7 mouse cellular contexts compared by ENCODE assay signal in the genomic region with DNA sequence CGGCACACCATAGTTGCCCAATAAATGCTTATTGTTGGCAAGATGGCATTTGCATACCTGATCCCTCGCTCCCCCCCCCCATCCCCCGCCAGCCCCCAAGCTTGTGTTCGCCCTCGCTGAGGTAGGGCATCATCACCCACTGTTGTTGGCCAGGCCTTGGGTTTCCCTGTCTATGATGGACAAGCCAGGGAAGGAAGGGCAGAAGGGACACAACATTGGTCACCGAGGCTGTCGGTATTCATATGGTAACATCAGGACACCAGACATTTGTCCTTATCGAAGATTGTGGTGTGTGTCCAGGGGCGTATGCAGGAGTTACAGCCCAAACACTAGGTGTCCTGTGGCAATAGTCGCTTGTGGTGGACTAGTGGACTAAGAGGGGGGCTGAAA. TPM values are rescaled to one million over a fixed set of nuclear protein-coding genes. Genes with fewer than 3 reads are reported as not detected.
A peak's percentile ranks its signal among the peaks of the same experiment; 100 is the strongest.
DNase-seq lines count a peak whose midpoint lies in the region; ATAC-seq lines count a peak whose summit lies in the region.

No protein-coding gene starts in this region.

- peaks cover 12% of the 10 kb centered on the region; the same call in 1 of the 2 replicates for H3K4me1 ChIP-seq in neural tube, embryonic 11.5 days (ENCODE audit: control insufficient read depth, insufficient read depth, low read length)
- peaks cover 27% of the 10 kb centered on the region for H3K4me1 ChIP-seq in forebrain, embryonic 10.5 days
- H3K4me1 ChIP-seq in limb, embryonic 15.5 days = peaks cover 18% of the 10 kb centered on the region
- H3K4me1 ChIP-seq in stomach, embryonic 16.5 days (ENCODE audit: control insufficient read depth, insufficient read depth, low read length) = peaks cover 14% of the 10 kb centered on the region

- no peaks in the 10 kb centered on the region for H3K27me3 ChIP-seq in neural tube, embryonic 11.5 days (ENCODE audit: control insufficient read depth, insufficient read depth, low read length)
- no peaks in the 10 kb centered on the region for H3K27me3 ChIP-seq in forebrain, embryonic 10.5 days (ENCODE audit: poor library complexity, severe bottlenecking)
- H3K27me3 ChIP-seq in limb, embryonic 15.5 days = no peaks in the 10 kb centered on the region
- H3K27me3 ChIP-seq in stomach, embryonic 16.5 days (ENCODE audit: control insufficient read depth, insufficient read depth, low read length) = no peaks in the 10 kb centered on the region

- H3K9me3 ChIP-seq in neural tube, embryonic 11.5 days (ENCODE audit: control insufficient read depth, low read length) = no peaks in the 10 kb centered on the region
- no peaks in the 10 kb centered on the region for H3K9me3 ChIP-seq in forebrain, embryonic 10.5 days
- H3K9me3 ChIP-seq in limb, embryonic 15.5 days = no peaks in the 10 kb centered on the region
- H3K9me3 ChIP-seq in stomach, embryonic 16.5 days (replicated peaks; ENCODE audit: control insufficient read depth, low read length) = no peaks in the 10 kb centered on the region

- peak overlapping the region; percentile 94 for H3K27ac ChIP-seq in neural tube, embryonic 11.5 days (ENCODE audit: low read depth, low read length)
- peak overlapping the region; percentile 91 for H3K27ac ChIP-seq in forebrain, embryonic 10.5 days
- H3K27ac ChIP-seq in limb, embryonic 15.5 days = peak overlapping the region; percentile 95
- peak overlapping the region; percentile 95 for H3K27ac ChIP-seq in stomach, embryonic 16.5 days (ENCODE audit: low read length)

- WGBS in neural tube, embryonic 11.5 days = 5% methylated on average over 10 of the region's 10 CpGs
- 6% methylated on average over 10 of the region's 10 CpGs for WGBS in forebrain, embryonic 10.5 days
- 4% methylated on average over 10 of the region's 10 CpGs for WGBS in limb, embryonic 15.5 days
- WGBS in stomach, embryonic 16.5 days = 2% methylated on average over 10 of the region's 10 CpGs

- peak overlapping the region; percentile 78 for H3K9ac ChIP-seq in neural tube, embryonic 11.5 days (ENCODE audit: low read length)
- H3K9ac ChIP-seq in limb, embryonic 15.5 days = peak overlapping the region; percentile 65
- peak overlapping the region; percentile 78 for H3K9ac ChIP-seq in stomach, embryonic 16.5 days (ENCODE audit: low read length)

- ATAC-seq in neural tube, embryonic 11.5 days (ENCODE audit: insufficient read depth, low FRiP score, low TSS enrichment) = 0 out of 2 replicates have a peak, but pooled peaks have one; percentile 13
- no peak for ATAC-seq in limb, embryonic 15.5 days (ENCODE audit: insufficient number of reproducible peaks, low FRiP score, low TSS enrichment, low read depth)
- no peak; the same call in 1 of the 2 replicates for ATAC-seq in stomach, embryonic 16.5 days (ENCODE audit: insufficient read depth, low FRiP score)

- no peak for DNase-seq in neural tube, embryonic 11.5 days (ENCODE audit: low spot score)
- DNase-seq in neural tube, embryonic 10.5 days (ENCODE audit: extremely low spot score, low spot score) = no peak
- DNase-seq in forebrain, embryonic 10.5 days (ENCODE audit: extremely low spot score, low spot score) = no peak
- no peak for DNase-seq in spleen, adult 18-20 months
- DNase-seq in ovary, postnatal 14 days (ENCODE audit: low spot score) = no peak

- peak overlapping the region; percentile 60 for H3K4me3 ChIP-seq in neural tube, embryonic 11.5 days (ENCODE audit: low read depth, low read length)
- peak overlapping the region; percentile 82 for H3K4me3 ChIP-seq in forebrain, embryonic 10.5 days
- H3K4me3 ChIP-seq in limb, embryonic 15.5 days = peak overlapping the region; percentile 76
- H3K4me3 ChIP-seq in stomach, embryonic 16.5 days (replicated peaks; ENCODE audit: low read length) = peak overlapping the region; percentile 71

- peak overlapping the region; percentile 78 for H3K4me2 ChIP-seq in neural tube, embryonic 11.5 days (ENCODE audit: low read depth)
- peak overlapping the region; percentile 87 for H3K4me2 ChIP-seq in limb, embryonic 15.5 days
- H3K4me2 ChIP-seq in stomach, embryonic 16.5 days (ENCODE audit: low read depth, low read length) = peak overlapping the region; percentile 57

- H3K36me3 ChIP-seq in neural tube, embryonic 11.5 days (ENCODE audit: control insufficient read depth, insufficient read depth, low read length) = peaks cover 8% of the 10 kb centered on the region
- H3K36me3 ChIP-seq in forebrain, embryonic 10.5 days (replicated peaks) = peaks cover 38% of the 10 kb centered on the region
- peaks cover 37% of the 10 kb centered on the region for H3K36me3 ChIP-seq in limb, embryonic 15.5 days
- H3K36me3 ChIP-seq in stomach, embryonic 16.5 days (ENCODE audit: control insufficient read depth, insufficient read depth, low read length) = peaks cover 9% of the 10 kb centered on the region

RNA-seq across cellular contexts. Expression of a gene that starts 0.5 kb away (rescaled TPM):
- polyA plus RNA-seq in neural tube, embryonic 11.5 days (2014; fragmentation: Nextera tagmentation; extraction: Ambion mirVana) = 3.7 and 4.7 TPM in 2 replicates
- polyA plus RNA-seq in forebrain, embryonic 10.5 days (2016; fragmentation: Nextera tagmentation; extraction: Ambion mirVana) = 2.9 and 4.9 TPM in 2 replicates
- polyA plus RNA-seq in limb, embryonic 15.5 days (2015; fragmentation: Nextera tagmentation; extraction: Ambion mirVana) = 9.0 and 9.3 TPM in 2 replicates
- 7.0 and 9.1 TPM in 2 replicates for polyA plus RNA-seq in stomach, embryonic 16.5 days (2015; fragmentation: Nextera tagmentation; extraction: Ambion mirVana)

RNA-seq across cellular contexts. Expression of a gene that starts 11.5 kb away (rescaled TPM):
- not detected in 2 replicates for polyA plus RNA-seq in neural tube, embryonic 11.5 days (2014; fragmentation: Nextera tagmentation; extraction: Ambion mirVana)
- polyA plus RNA-seq in forebrain, embryonic 10.5 days (2016; fragmentation: Nextera tagmentation; extraction: Ambion mirVana) = not detected in 2 replicates
- not detected in 2 replicates for polyA plus RNA-seq in limb, embryonic 15.5 days (2015; fragmentation: Nextera tagmentation; extraction: Ambion mirVana)
- not detected in 2 replicates for polyA plus RNA-seq in stomach, embryonic 16.5 days (2015; fragmentation: Nextera tagmentation; extraction: Ambion mirVana)

RNA-seq across cellular contexts. Expression of a gene that starts 36.2 kb away (rescaled TPM):
- 59.4 and 59.9 TPM in 2 replicates for polyA plus RNA-seq in neural tube, embryonic 11.5 days (2014; fragmentation: Nextera tagmentation; extraction: Ambion mirVana)
- polyA plus RNA-seq in forebrain, embryonic 10.5 days (2016; fragmentation: Nextera tagmentation; extraction: Ambion mirVana) = 74.6 and 78.3 TPM in 2 replicates
- polyA plus RNA-seq in limb, embryonic 15.5 days (2015; fragmentation: Nextera tagmentation; extraction: Ambion mirVana) = 38.4 and 45.9 TPM in 2 replicates
- 30.8 and 35.0 TPM in 2 replicates for polyA plus RNA-seq in stomach, embryonic 16.5 days (2015; fragmentation: Nextera tagmentation; extraction: Ambion mirVana)

RNA-seq across cellular contexts. Expression of a gene that starts 36.4 kb away (rescaled TPM):
- polyA plus RNA-seq in neural tube, embryonic 11.5 days (2014; fragmentation: Nextera tagmentation; extraction: Ambion mirVana) = 101 and 107 TPM in 2 replicates
- 102 and 106 TPM in 2 replicates for polyA plus RNA-seq in forebrain, embryonic 10.5 days (2016; fragmentation: Nextera tagmentation; extraction: Ambion mirVana)
- 91.0 and 99.0 TPM in 2 replicates for polyA plus RNA-seq in limb, embryonic 15.5 days (2015; fragmentation: Nextera tagmentation; extraction: Ambion mirVana)
- 97.0 and 112 TPM in 2 replicates for polyA plus RNA-seq in stomach, embryonic 16.5 days (2015; fragmentation: Nextera tagmentation; extraction: Ambion mirVana)
